Mouse (Mus musculus) CH12.LX (cell line): ENCODE measurements around the gene 1700088E04Rik. TPM values are rescaled to one million over a fixed set of nuclear protein-coding genes. Genes with fewer than 3 reads are reported as not detected.

ENCODE experiments used
- DNase-seq: peaks from one replicate; pipeline ENCODE4 v3.0.0-alpha.2; 2013; ENCODE audit errors: extremely low read depth
- H3K27ac ChIP-seq: 2 replicates; pipeline ENCODE4 v1.5.1; 2012; ENCODE audit warnings: low read depth, mild to moderate bottlenecking, control low read depth, moderate library complexity; ENCODE audit not compliant: insufficient read depth
- H3K27me3 ChIP-seq: replicated peaks from 2 replicates; pipeline ENCODE3; 2012; ENCODE audit warnings: inconsistent platforms
- H3K36me3 ChIP-seq, 2 experiments: replicated peaks in 1 of 2; 2 replicates each; pipeline versions ENCODE3 to v1.6.1; 2012; ENCODE audit warnings: inconsistent platforms in 1 of 2, low read length in 1 of 2, mild to moderate bottlenecking in 1 of 2, mixed read lengths in 1 of 2, moderate library complexity in 1 of 2; ENCODE audit not compliant: control insufficient read depth in 1 of 2, insufficient read depth in 1 of 2
- H3K4me1 ChIP-seq, 2 experiments: 2 replicates each; pipeline ENCODE4 v1.6.1; 2012; ENCODE audit warnings: inconsistent platforms in 1 of 2, moderate library complexity in 1 of 2; ENCODE audit not compliant: insufficient read depth in 2 of 2, control insufficient read depth in 1 of 2
- H3K4me2 ChIP-seq: 2 replicates; pipeline ENCODE4 v1.6.1; 2012; ENCODE audit warnings: low read depth, mild to moderate bottlenecking, control low read depth; ENCODE audit not compliant: poor library complexity, insufficient read depth, severe bottlenecking
- H3K4me3 ChIP-seq, 3 experiments: fragments of 150-350 bp in 1 of 3; sonication (generic) in 1 of 3; replicated peaks in 1 of 3; 2 replicates each; pipeline versions ENCODE3 to v1.5.1; 2011 to 2012; ENCODE audit warnings: low read depth in 2 of 3, low read length in 2 of 3, mild to moderate bottlenecking in 2 of 3, moderate library complexity in 2 of 3, control low read depth in 1 of 3, improper control_type of control experiment in 1 of 3, inconsistent platforms in 1 of 3, mixed read lengths in 1 of 3; ENCODE audit not compliant: poor library complexity in 1 of 3
- H3K79me2 ChIP-seq: replicated peaks from 2 replicates; pipeline ENCODE4 v1.6.1; 2012; ENCODE audit warnings: mild to moderate bottlenecking, moderate library complexity; ENCODE audit not compliant: control insufficient read depth, poor library complexity, insufficient read depth, severe bottlenecking; ENCODE audit errors: extremely low read depth
- H3K9ac ChIP-seq: 2 replicates; pipeline ENCODE4 v1.6.1; 2012; ENCODE audit warnings: low read depth, mild to moderate bottlenecking, control low read depth, moderate library complexity; ENCODE audit not compliant: insufficient read depth
- H3K9me3 ChIP-seq: replicated peaks from 2 replicates; pipeline ENCODE3; 2012; ENCODE audit warnings: low read length, inconsistent platforms, mixed read lengths
- BHLHE40 ChIP-seq: IDR thresholded peaks from 2 replicates; pipeline ENCODE4 v1.6.1; 2011; ENCODE audit warnings: mild to moderate bottlenecking, low read depth, low read length, improper control_type of control experiment
- CHD1 ChIP-seq: IDR thresholded peaks from 2 replicates; pipeline ENCODE4 v1.6.1; 2012; ENCODE audit warnings: low read depth, low read length, improper control_type of control experiment, inconsistent platforms
- CTCF ChIP-seq, 2 experiments: IDR thresholded peaks in 1 of 2; conservative IDR thresholded peaks in 1 of 2; 2 replicates each; pipeline ENCODE4 v1.5.1; 2011 to 2012; ENCODE audit warnings: low read depth in 2 of 2, low read length in 2 of 2, improper control_type of control experiment in 1 of 2, inconsistent platforms in 1 of 2, mild to moderate bottlenecking in 1 of 2, moderate library complexity in 1 of 2
- E2F4 ChIP-seq: IDR thresholded peaks from 2 replicates; pipeline ENCODE4 v1.6.1; 2011; ENCODE audit warnings: low read depth, low read length, improper control_type of control experiment; ENCODE audit not compliant: insufficient replicate concordance
- ELF1 ChIP-seq: IDR thresholded peaks from 2 replicates; pipeline ENCODE4 v1.6.1; 2014; ENCODE audit warnings: low read depth, mild to moderate bottlenecking, inconsistent platforms, low read length, improper control_type of control experiment
- ETS1 ChIP-seq: conservative IDR thresholded peaks from 2 replicates; pipeline ENCODE4 v1.6.1; 2012; ENCODE audit warnings: low read depth, mild to moderate bottlenecking, inconsistent platforms, low read length, improper control_type of control experiment, moderate library complexity
- GABPA ChIP-seq: IDR thresholded peaks from 2 replicates; pipeline ENCODE4 v1.6.1; 2012; ENCODE audit warnings: low read depth, low read length, improper control_type of control experiment, inconsistent platforms; ENCODE audit not compliant: insufficient replicate concordance
- IRF4 ChIP-seq: IDR thresholded peaks from 2 replicates; pipeline ENCODE4 v1.6.1; 2014; ENCODE audit warnings: low read depth, mild to moderate bottlenecking, inconsistent platforms, low read length, improper control_type of control experiment
- JUN ChIP-seq: IDR thresholded peaks from 2 replicates; pipeline ENCODE4 v1.6.1; 2011; ENCODE audit warnings: low read depth, mild to moderate bottlenecking, low read length, improper control_type of control experiment, moderate library complexity; ENCODE audit not compliant: insufficient read depth
- JUND ChIP-seq: conservative IDR thresholded peaks from 2 replicates; pipeline ENCODE4 v1.6.1; 2011; ENCODE audit warnings: low read depth, low read length, improper control_type of control experiment
- MAZ ChIP-seq: IDR thresholded peaks from 2 replicates; pipeline ENCODE4 v1.6.1; 2012; ENCODE audit warnings: low read depth, mild to moderate bottlenecking, inconsistent platforms, low read length, improper control_type of control experiment, moderate library complexity
- MEF2A ChIP-seq: IDR thresholded peaks from 2 replicates; pipeline ENCODE4 v1.6.1; 2014; ENCODE audit warnings: low read depth, mild to moderate bottlenecking, inconsistent platforms, low read length, improper control_type of control experiment, borderline replicate concordance
- MXI1 ChIP-seq: IDR thresholded peaks from 2 replicates; pipeline ENCODE4 v1.6.1; 2011; ENCODE audit warnings: mild to moderate bottlenecking, low read depth, low read length, improper control_type of control experiment
- MYC ChIP-seq: IDR thresholded peaks from 2 replicates; pipeline ENCODE4 v1.6.1; 2011; ENCODE audit warnings: low read depth, mild to moderate bottlenecking, improper control_type of control experiment, low read length
- NRF1 ChIP-seq: IDR thresholded peaks from 2 replicates; pipeline ENCODE4 v1.6.1; 2014; ENCODE audit warnings: low read depth, mild to moderate bottlenecking, inconsistent platforms, low read length, improper control_type of control experiment, moderate library complexity
- POLR2AphosphoS2 ChIP-seq: IDR thresholded peaks from 2 replicates; pipeline ENCODE4 v1.6.1; 2011; ENCODE audit warnings: low read depth, low read length, improper control_type of control experiment
- RAD21 ChIP-seq: IDR thresholded peaks from 2 replicates; pipeline ENCODE4 v1.6.1; 2011; ENCODE audit warnings: low read depth, mild to moderate bottlenecking, low read length, improper control_type of control experiment, moderate library complexity
- RCOR1 ChIP-seq: conservative IDR thresholded peaks from 2 replicates; pipeline ENCODE4 v1.6.1; 2012; ENCODE audit warnings: low read depth, mild to moderate bottlenecking, inconsistent platforms, low read length, improper control_type of control experiment
- SIN3A ChIP-seq: IDR thresholded peaks from 2 replicates; pipeline ENCODE4 v1.6.1; 2012; ENCODE audit warnings: low read length, improper control_type of control experiment, inconsistent platforms
- SMC3 ChIP-seq: IDR thresholded peaks from 2 replicates; pipeline ENCODE4 v1.6.1; 2011; ENCODE audit warnings: low read depth, low read length, improper control_type of control experiment
- TBP ChIP-seq: conservative IDR thresholded peaks from 2 replicates; pipeline ENCODE4 v1.6.1; 2011; ENCODE audit warnings: low read depth, low read length, improper control_type of control experiment
- TCF12 ChIP-seq: IDR thresholded peaks from 2 replicates; pipeline ENCODE4 v1.6.1; 2014; ENCODE audit warnings: low read depth, mild to moderate bottlenecking, inconsistent platforms, low read length, improper control_type of control experiment
- UBTF ChIP-seq: IDR thresholded peaks from 2 replicates; pipeline ENCODE4 v1.6.1; 2012; ENCODE audit warnings: low read depth, mild to moderate bottlenecking, inconsistent platforms, low read length, improper control_type of control experiment, moderate library complexity
- USF1 ChIP-seq: IDR thresholded peaks from 2 replicates; pipeline ENCODE4 v1.6.1; 2014; ENCODE audit warnings: low read depth, mild to moderate bottlenecking, inconsistent platforms, low read length, improper control_type of control experiment
- USF2 ChIP-seq: conservative IDR thresholded peaks from 2 replicates; pipeline ENCODE4 v1.6.1; 2011; ENCODE audit warnings: low read depth, low read length, improper control_type of control experiment
- ZC3H11A ChIP-seq: IDR thresholded peaks from 2 replicates; pipeline ENCODE4 v1.6.1; 2012; ENCODE audit warnings: low read depth, mild to moderate bottlenecking, inconsistent platforms, low read length, improper control_type of control experiment
- ZKSCAN1 ChIP-seq: IDR thresholded peaks from 2 replicates; pipeline ENCODE4 v1.6.1; 2012; ENCODE audit warnings: low read depth, inconsistent platforms, low read length, improper control_type of control experiment, borderline replicate concordance
- dilution Hi-C: fragments of 300-500 bp; cut with MboI; formaldehyde crosslinking; loops from 2 replicates; pipeline ENCODE4 v1.14.3; 2020; ENCODE audit warnings: low sequenced_read_pairs; ENCODE audit not compliant: extremely low pct_unique_long_range_greater_than_20kb, extremely low pct_ligation_motif_present
- in situ Hi-C: fragments of 300-500 bp; cut with MboI; formaldehyde crosslinking; loops from 3 replicates; pipeline ENCODE4 v1.14.3; 2019; ENCODE audit warnings: low sequenced_read_pairs, low pct_ligation_motif_present, low pct_unique_long_range_greater_than_20kb, mixed read lengths
- polyA plus RNA-seq: library from polyadenylated mRNA; unstranded; fragments of >175 nt; gene quantifications from 2 replicates; pipeline ENCODE4 v1.2.1, GENCODE M21; 2012; ENCODE audit warnings: low read depth; ENCODE audit not compliant: insufficient read length
- total RNA-seq, 2 experiments: library from RNA; depleted of rRNA; stranded (reverse); fragments of 300-350 nt in 1 of 2; fragments of >200 nt in 1 of 2; gene quantifications; 2 replicates each; pipeline ENCODE4 v1.2.3; 2012 to 2014

The 1700088E04Rik gene
- total and polyA plus RNA-seq, 3 experiments = 1.0 to 4.2 (median 2.1) TPM

- no peaks in the 10 kb centered on the region for H3K36me3 ChIP-seq
- dilution Hi-C loops = no loop called here
- in situ Hi-C loops = loop anchor here (5.0 kb wide), 1 partner anchor 35 kb away; no protein-coding TSS in a partner anchor
- H3K9me3 ChIP-seq = no peaks in the 10 kb centered on the region
- TF ChIP-seq SIN3A = peak; percentile 70; the same call in 1 of the 2 replicates
- no peak for TF ChIP-seq RAD21
- no peak for TF ChIP-seq TBP
- peak; percentile 99 for TF ChIP-seq ETS1
- TF ChIP-seq MEF2A = peak; percentile 47; the same call in 1 of the 2 replicates
- TF ChIP-seq UBTF = no peak
- TF ChIP-seq MXI1 = peak; percentile 32; the same call in 1 of the 2 replicates
- peak; percentile 71; the same call in 1 of the 2 replicates for TF ChIP-seq MYC
- peak; percentile 54 for TF ChIP-seq BHLHE40
- TF ChIP-seq ELF1 = no peak
- no peak for TF ChIP-seq E2F4
- TF ChIP-seq TCF12 = peak; percentile 87
- TF ChIP-seq NRF1 = peak; percentile 26; the same call in 1 of the 2 replicates
- no peak for TF ChIP-seq RCOR1
- TF ChIP-seq JUN = peak; percentile 14; the same call in 1 of the 2 replicates
- no peak overlapping the region for H3K4me2 ChIP-seq
- H3K9ac ChIP-seq = no peak overlapping the region
- peaks cover 7 to 16% of the 10 kb centered on the region in 2 experiments for H3K4me1 ChIP-seq
- H3K27me3 ChIP-seq = peaks cover 62% of the 10 kb centered on the region
- H3K4me3 ChIP-seq = no peak overlapping the region
- H3K27ac ChIP-seq = no peak overlapping the region
- DNase-seq = peak; percentile 78
- H3K79me2 ChIP-seq = no peaks in the 10 kb centered on the region
Measured at GRCm38 (mm10) chr15:79176905-79177304, 35.9 kb upstream of the 1700088E04Rik start.

DNA sequence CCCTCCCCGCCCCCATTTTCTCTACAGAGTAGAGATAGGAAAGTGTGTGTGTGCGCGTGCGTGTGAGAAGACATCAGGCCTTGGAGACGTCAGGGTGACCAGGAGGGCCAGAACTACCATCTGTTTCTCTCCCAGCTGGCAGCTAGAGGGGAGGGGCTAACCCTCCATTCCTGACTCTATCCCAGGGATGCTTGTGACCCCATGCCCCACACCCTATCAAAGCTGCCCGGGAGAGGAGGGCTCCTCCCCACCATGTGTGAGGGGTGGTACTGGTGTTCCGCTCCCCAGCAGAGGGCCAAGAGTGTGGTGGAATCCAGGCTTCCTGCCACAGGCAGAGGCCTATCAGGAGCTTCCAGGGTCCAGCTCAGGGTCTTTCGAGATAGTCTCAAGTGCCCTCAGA, 25.7 kb upstream of the 1700088E04Rik start:
- TF ChIP-seq MXI1 = no peak
- TF ChIP-seq SMC3 = no peak
- TF ChIP-seq ETS1 = no peak
- no peak for TF ChIP-seq IRF4
- no peak for TF ChIP-seq ELF1
- TF ChIP-seq JUN = no peak
- TF ChIP-seq ZKSCAN1 = no peak
- TF ChIP-seq MEF2A = no peak
- no peak for TF ChIP-seq CHD1
- no peak for TF ChIP-seq MAZ
- no peak for TF ChIP-seq USF1
- TF ChIP-seq CTCF (conservative IDR thresholded peaks at IDR 0.05 in 1 of 2, IDR thresholded peaks at IDR 0.05 in 1 of 2; ENCODE audit: low read depth in 2 of 2, low read length in 2 of 2) = no peak
- no peak for TF ChIP-seq GABPA
- TF ChIP-seq POLR2AphosphoS2 = no peak
- no peak for TF ChIP-seq USF2
- no peak for TF ChIP-seq RCOR1
- TF ChIP-seq ZC3H11A = no peak
- no peak for TF ChIP-seq JUND
- TF ChIP-seq TBP = no peak
- no peak for TF ChIP-seq UBTF
- H3K9ac ChIP-seq = no peak overlapping the region
- no peaks in the 10 kb centered on the region for H3K9me3 ChIP-seq
- no peak for DNase-seq
- dilution Hi-C loops = no loop called here
- in situ Hi-C loops = no loop called here
- no peaks in the 10 kb centered on the region for H3K36me3 ChIP-seq
- no peak overlapping the region for H3K27ac ChIP-seq
- no peak overlapping the region for H3K4me2 ChIP-seq
- H3K4me1 ChIP-seq = peaks cover 0 to 6% of the 10 kb centered on the region in 2 experiments; a peak in 1 of 4 replicates
- H3K4me3 ChIP-seq = no peak overlapping the region
- no peaks in the 10 kb centered on the region for H3K79me2 ChIP-seq
- peaks cover 88% of the 10 kb centered on the region for H3K27me3 ChIP-seq
